ENCODE assay signal across 9 mouse cellular contexts in the genomic region with DNA sequence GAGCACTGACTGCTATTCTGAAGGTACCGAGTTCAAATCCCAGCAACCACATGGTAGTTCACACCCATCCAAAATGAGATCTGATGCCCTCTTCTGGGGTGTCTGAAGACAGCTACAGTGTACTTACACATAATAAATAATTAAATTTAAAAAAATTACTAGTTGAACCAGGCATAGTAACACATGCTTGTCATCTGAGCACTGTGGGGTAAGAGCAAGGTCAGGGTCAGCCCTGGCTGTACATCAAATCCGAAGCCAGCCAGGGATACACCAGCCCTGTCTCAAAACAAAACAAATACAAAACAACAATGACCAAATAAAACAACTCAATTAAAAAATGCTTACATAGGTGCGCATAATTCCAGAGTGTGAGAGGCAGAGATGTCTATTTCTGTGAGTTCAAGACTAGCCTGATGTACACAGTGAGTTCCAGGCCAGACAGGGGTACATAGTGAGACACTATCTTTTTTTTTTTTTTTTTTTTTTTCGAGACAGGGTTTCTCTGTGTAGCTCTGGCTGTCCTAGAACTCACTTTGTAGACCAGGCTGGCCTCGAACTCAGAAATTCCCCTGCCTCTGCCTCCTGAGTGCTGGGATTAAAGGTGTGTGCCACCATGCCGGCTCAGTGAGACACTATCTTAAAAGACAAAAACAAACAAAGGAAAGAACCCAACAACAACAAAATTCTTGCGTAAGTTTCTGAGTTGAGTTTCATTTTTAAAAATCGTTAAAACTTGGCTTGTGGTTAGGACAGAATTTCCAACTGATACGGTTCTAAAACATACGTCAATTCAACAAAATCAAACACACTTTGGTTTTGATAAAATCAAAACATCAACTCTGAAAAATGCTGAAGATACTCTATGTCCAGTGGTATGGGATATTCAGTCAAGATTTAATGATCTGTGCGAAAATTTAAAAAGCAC. TPM values are rescaled to one million over a fixed set of nuclear protein-coding genes. Genes with fewer than 3 reads are reported as not detected.
DNase-seq lines count a peak whose midpoint lies in the region; ATAC-seq and TF ChIP-seq lines count a peak whose summit lies in the region.
"Had no signal": no experiment of that assay in that cellular context is flagged by ENCODE, and none has a peak within 500 bp of the region (broad histone marks: within the 10 kb centered on the region; RNA-seq: fewer than 3 reads in every experiment).

No protein-coding gene starts in this region.

- no peak for DNase-seq in kidney, postnatal 14 days
- DNase-seq in cerebellum, postnatal 36 days: no peak
- no peak for DNase-seq in left cerebral cortex, postnatal 25 days (ENCODE audit: low spot score in 2 of 2)
- no peak for DNase-seq in layer of hippocampus, postnatal 25 days (ENCODE audit: extremely low spot score in 1 of 2, low spot score in 1 of 2)

- peaks cover 21% of the 10 kb centered on the region for H3K4me1 ChIP-seq in kidney, embryonic 15.5 days
- H3K4me1 ChIP-seq in bone marrow macrophage, adult 2 months (ENCODE audit: control insufficient read depth, insufficient read depth, low read length): peaks cover 9% of the 10 kb centered on the region
- H3K4me1 ChIP-seq in hindbrain, embryonic 16.5 days (ENCODE audit: control insufficient read depth, insufficient read depth, low read depth, low read length): peaks cover 11% of the 10 kb centered on the region

- no peak for TF ChIP-seq POLR2A in bone marrow macrophage, adult 2 months (IDR thresholded peaks at IDR 0.05; ENCODE audit: borderline replicate concordance, low read depth, low read length)
- TF ChIP-seq POLR2A in myocyte (IDR thresholded peaks at IDR 0.05; ENCODE audit: insufficient read length, low read depth): no peak

- intact Hi-C loops in left cerebral cortex, postnatal 25 days (cut with DNase I): no loop called here

- no peaks in the 10 kb centered on the region for H3K9me3 ChIP-seq in kidney, embryonic 15.5 days (replicated peaks)
- no peaks in the 10 kb centered on the region for H3K9me3 ChIP-seq in hindbrain, embryonic 16.5 days (ENCODE audit: control insufficient read depth, low read length)

- no peak for ATAC-seq in kidney, embryonic 15.5 days (replicated peaks; ENCODE audit: low FRiP score)
- ATAC-seq in hindbrain, embryonic 16.5 days: no peak

- no peak overlapping the region for H3ac ChIP-seq in myocyte (ENCODE audit: control insufficient read depth, insufficient read length)

- H3K4me3 ChIP-seq in kidney, embryonic 15.5 days (replicated peaks): peak overlapping the region; percentile 81
- peak overlapping the region; percentile 75 for H3K4me3 ChIP-seq in bone marrow macrophage, adult 2 months (ENCODE audit: insufficient read depth, low read length)
- H3K4me3 ChIP-seq in hindbrain, embryonic 16.5 days (ENCODE audit: low read length): peak overlapping the region; percentile 91
- peak overlapping the region; percentile 67 for H3K4me3 ChIP-seq in myocyte

- WGBS in kidney, embryonic 15.5 days: 87% methylated on average over 11 of the region's 11 CpGs
- 88% methylated on average over 10 of the region's 11 CpGs for WGBS in hindbrain, embryonic 16.5 days

- H3K27me3 ChIP-seq in kidney, embryonic 15.5 days: no peaks in the 10 kb centered on the region
- H3K27me3 ChIP-seq in hindbrain, embryonic 16.5 days (replicated peaks; ENCODE audit: control insufficient read depth, insufficient read depth, low read length): no peaks in the 10 kb centered on the region
- H3K27me3 ChIP-seq in myocyte (ENCODE audit: control insufficient read depth, insufficient read depth, insufficient read length): no peaks in the 10 kb centered on the region

- no peak overlapping the region for H3K9ac ChIP-seq in kidney, embryonic 15.5 days
- H3K9ac ChIP-seq in hindbrain, embryonic 16.5 days (ENCODE audit: low read depth, low read length): peak overlapping the region; percentile 94; the same call in 1 of the 2 replicates

- TF ChIP-seq CTCF in bone marrow macrophage, adult 2 months (IDR thresholded peaks at IDR 0.05; ENCODE audit: low read depth, low read length): no peak

- H3K4me2 ChIP-seq in kidney, embryonic 15.5 days: peak overlapping the region; percentile 86
- H3K4me2 ChIP-seq in hindbrain, embryonic 16.5 days (ENCODE audit: low read length): peak overlapping the region; percentile 59
- H3K4me2 ChIP-seq in myocyte (ENCODE audit: low read depth): peak overlapping the region; percentile 85

- peaks cover 19% of the 10 kb centered on the region for H3K36me3 ChIP-seq in kidney, embryonic 15.5 days
- no peaks in the 10 kb centered on the region for H3K36me3 ChIP-seq in hindbrain, embryonic 16.5 days (ENCODE audit: control insufficient read depth, insufficient read depth, low read length)
- H3K36me3 ChIP-seq in myocyte (ENCODE audit: control insufficient read depth, insufficient read depth): peaks cover 4% of the 10 kb centered on the region

- peak overlapping the region; percentile 99 for H3K27ac ChIP-seq in kidney, embryonic 15.5 days
- peak overlapping the region; percentile 90 for H3K27ac ChIP-seq in bone marrow macrophage, adult 2 months (ENCODE audit: insufficient read depth, low read depth, low read length)
- peak overlapping the region; percentile 100 for H3K27ac ChIP-seq in hindbrain, embryonic 16.5 days (ENCODE audit: low read depth, low read length)

- peaks cover 27% of the 10 kb centered on the region for H3K79me2 ChIP-seq in myocyte (ENCODE audit: control insufficient read depth, insufficient read depth)

TF ChIP-seq in myocyte, 11 proteins besides CTCF, POLR2A, EP300 and RAD21:
- TF ChIP-seq MYOG (IDR thresholded peaks at IDR 0.05; ENCODE audit: control insufficient read depth in 1 of 3, insufficient read depth in 1 of 3, insufficient read length in 2 of 3, low read depth in 2 of 3): no peak
TF ChIP-seq in myocyte: peak in this region for 0.

RNA-seq across cellular contexts. Expression of gene Slc35e2, which starts 1.1 kb away (rescaled TPM):
- 9.6 and 10.4 TPM in 2 replicates for polyA plus RNA-seq in kidney, embryonic 15.5 days (2015; fragmentation: Nextera tagmentation; extraction: Ambion mirVana)
- polyA plus RNA-seq in bone marrow macrophage, adult 2 months (2012; ENCODE audit: insufficient read depth, insufficient read length, missing spikeins): 11.2 and 11.4 TPM in 2 replicates
- 12.3 and 16.4 TPM in 2 replicates for polyA plus RNA-seq in hindbrain, embryonic 16.5 days (2015; fragmentation: Nextera tagmentation; extraction: Ambion mirVana)
- 3.7 TPM for polyA plus RNA-seq in myocyte (2012; fragmentation: generic; extraction: Trizol)
- total RNA-seq in left cerebral cortex, postnatal 25 days (2021): 10 to 100 TPM; 49.9 to 51.5 TPM
- total RNA-seq in layer of hippocampus, postnatal 25 days (2021): 10 to 100 TPM; 41.5 to 42.5 TPM

RNA-seq across cellular contexts. Expression of gene Cdk11b, which starts 24.5 kb away (rescaled TPM):
- polyA plus RNA-seq in kidney, embryonic 15.5 days (2015; fragmentation: Nextera tagmentation; extraction: Ambion mirVana): 63.4 and 64.8 TPM in 2 replicates
- 102 and 117 TPM in 2 replicates for polyA plus RNA-seq in bone marrow macrophage, adult 2 months (2012; ENCODE audit: insufficient read depth, insufficient read length, missing spikeins)
- polyA plus RNA-seq in hindbrain, embryonic 16.5 days (2015; fragmentation: Nextera tagmentation; extraction: Ambion mirVana): 50.0 and 54.9 TPM in 2 replicates
- polyA plus RNA-seq in myocyte (2012; fragmentation: generic; extraction: Trizol): 47.7 TPM
- total RNA-seq in left cerebral cortex, postnatal 25 days (2021): 10 to 100 TPM; 45.9 to 53.1 TPM
- 10 to 100 TPM; 41.1 to 47.3 TPM for total RNA-seq in layer of hippocampus, postnatal 25 days (2021)

RNA-seq across cellular contexts. Expression of gene Nadk, which starts 38.0 kb away (rescaled TPM):
- polyA plus RNA-seq in kidney, embryonic 15.5 days (2015; fragmentation: Nextera tagmentation; extraction: Ambion mirVana): 89.0 and 93.6 TPM in 2 replicates
- polyA plus RNA-seq in bone marrow macrophage, adult 2 months (2012; ENCODE audit: insufficient read depth, insufficient read length, missing spikeins): 342 and 382 TPM in 2 replicates
- 80.0 and 88.9 TPM in 2 replicates for polyA plus RNA-seq in hindbrain, embryonic 16.5 days (2015; fragmentation: Nextera tagmentation; extraction: Ambion mirVana)
- polyA plus RNA-seq in myocyte (2012; fragmentation: generic; extraction: Trizol): 83.0 TPM
- 10 to 100 TPM; 58.8 to 61.7 TPM for total RNA-seq in left cerebral cortex, postnatal 25 days (2021)
- total RNA-seq in layer of hippocampus, postnatal 25 days (2021): 10 to 100 TPM; 67.1 to 68.5 TPM

RNA-seq across cellular contexts. Expression of gene Gm10563, which starts 45.0 kb away (rescaled TPM):
- polyA plus RNA-seq in kidney, embryonic 15.5 days (2015; fragmentation: Nextera tagmentation; extraction: Ambion mirVana): not detected in 2 replicates
- polyA plus RNA-seq in bone marrow macrophage, adult 2 months (2012; ENCODE audit: insufficient read depth, insufficient read length, missing spikeins): not detected in 2 replicates
- not detected in 2 replicates for polyA plus RNA-seq in hindbrain, embryonic 16.5 days (2015; fragmentation: Nextera tagmentation; extraction: Ambion mirVana)
- not detected for polyA plus RNA-seq in myocyte (2012; fragmentation: generic; extraction: Trizol)
- not detected for total RNA-seq in left cerebral cortex, postnatal 25 days (2021)
- not detected for total RNA-seq in layer of hippocampus, postnatal 25 days (2021)
- total RNA-seq: neutrophil, adult 5-6 weeks had no signal

RNA-seq across cellular contexts. Expression of gene Mmp23, which starts 53.0 kb away (rescaled TPM):
- 51.7 and 68.7 TPM in 2 replicates for polyA plus RNA-seq in kidney, embryonic 15.5 days (2015; fragmentation: Nextera tagmentation; extraction: Ambion mirVana)
- 0.64 and 1.9 TPM in 2 replicates for polyA plus RNA-seq in bone marrow macrophage, adult 2 months (2012; ENCODE audit: insufficient read depth, insufficient read length, missing spikeins)
- 2.9 and 5.3 TPM in 2 replicates for polyA plus RNA-seq in hindbrain, embryonic 16.5 days (2015; fragmentation: Nextera tagmentation; extraction: Ambion mirVana)
- 1.8 TPM for polyA plus RNA-seq in myocyte (2012; fragmentation: generic; extraction: Trizol)
- total RNA-seq in left cerebral cortex, postnatal 25 days (2021): 1 to 10 TPM; 2.5 to 2.9 TPM
- total RNA-seq in layer of hippocampus, postnatal 25 days (2021): 1 to 10 TPM; 2.7 to 3.0 TPM
